Mouse (Mus musculus) T-helper 2 cell (primary cell): ENCODE data around the gene Gm40460.
"Not testable (repeated sequence)": the region's sequence is repeated elsewhere in the genome, so short reads cannot be mapped to it uniquely, and the experiment has no call there.

ENCODE experiments used
- in situ Hi-C: fragments of 300-600 bp; cut with MboI, MseI; formaldehyde crosslinking; loops from one replicate; pipeline ENCODE4 v1.15.1; 2025; ENCODE audit warnings: high pct_unique_total_duplicates

Gm40460 gene

GRCm38 (mm10) chr7:142240978-142241377 lies at the start of gene Gm40460:
Gene Gm40460 (minus strand): TSS chr7:142241078.
- in situ Hi-C loops, result no loop called here

DNA sequence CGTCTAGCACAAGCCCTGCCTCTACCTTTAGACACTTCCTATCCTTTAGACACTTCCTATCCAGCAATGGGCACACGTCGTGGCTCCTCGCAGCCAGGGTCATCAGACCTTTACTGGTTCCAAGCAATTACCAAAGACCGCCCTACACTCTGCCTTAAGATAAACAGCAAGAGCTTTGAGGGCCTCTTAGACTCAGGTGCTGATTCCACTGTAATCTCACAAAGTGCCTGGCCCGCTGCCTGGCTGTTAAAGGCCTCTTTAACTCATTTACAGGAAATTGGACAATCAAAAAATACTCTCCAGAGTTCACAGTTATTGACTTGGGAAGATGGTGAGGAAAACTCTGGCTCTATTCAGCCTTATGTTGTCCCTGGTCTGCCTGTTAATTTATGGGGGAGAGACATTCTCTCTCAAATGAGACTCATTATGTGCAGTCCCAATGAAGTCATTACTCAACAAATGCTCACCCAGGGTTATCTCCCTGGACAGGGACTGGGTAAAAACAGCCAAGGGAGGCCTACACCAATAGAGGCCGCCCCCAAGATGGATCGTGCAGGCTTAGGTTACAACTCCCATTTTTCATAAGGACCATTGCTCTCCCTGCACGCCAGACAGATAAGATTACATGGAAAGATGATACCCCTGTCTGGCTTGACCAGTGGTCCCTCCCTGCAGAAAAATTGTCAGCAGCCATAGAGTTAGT lies 45.2 kb upstream of the Gm40460 start:
- in situ Hi-C loops, result not testable (repeated sequence)

- in situ Hi-C loops, result no loop called here
Observed at GRCm38 (mm10) chr7:142285130-142285835, 44.4 kb upstream of the Gm40460 start.

- in situ Hi-C loops, result no loop called here
Observed at GRCm38 (mm10) chr7:142284615-142285080, 43.8 kb upstream of the Gm40460 start.

DNA sequence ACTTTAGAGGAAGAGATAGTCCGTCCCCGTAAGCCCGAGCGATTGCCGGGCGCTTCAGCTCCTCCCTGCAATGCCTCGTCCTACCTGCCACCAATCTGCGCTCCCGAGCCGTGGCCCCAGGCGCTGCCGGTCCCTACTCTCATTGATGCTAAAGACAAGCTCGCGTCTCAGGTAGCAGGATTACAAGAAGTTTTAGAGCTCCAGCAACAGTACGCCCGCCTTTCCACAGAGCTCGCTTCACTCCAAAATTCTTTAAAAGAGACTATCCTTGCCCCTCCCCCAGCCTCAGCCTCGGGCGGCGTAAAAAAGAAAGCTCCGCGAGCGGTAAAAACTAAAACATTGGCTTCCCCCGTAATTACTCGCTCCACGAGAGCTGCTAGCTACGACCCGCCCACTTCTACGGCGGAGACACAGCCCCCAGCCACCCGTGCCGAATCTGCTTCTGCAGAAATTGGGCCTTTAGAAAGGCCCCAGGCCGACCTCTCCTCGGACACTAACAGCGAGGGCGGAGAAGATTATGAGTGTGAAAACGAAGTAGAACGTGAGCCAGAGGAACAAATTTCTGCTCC lies 43.2 kb upstream of the Gm40460 start:
- in situ Hi-C loops, result no loop called here

GRCm38 (mm10) chr7:142282847-142283246 lies 42.0 kb upstream of the Gm40460 start:
- in situ Hi-C loops, result not testable (repeated sequence)

DNA sequence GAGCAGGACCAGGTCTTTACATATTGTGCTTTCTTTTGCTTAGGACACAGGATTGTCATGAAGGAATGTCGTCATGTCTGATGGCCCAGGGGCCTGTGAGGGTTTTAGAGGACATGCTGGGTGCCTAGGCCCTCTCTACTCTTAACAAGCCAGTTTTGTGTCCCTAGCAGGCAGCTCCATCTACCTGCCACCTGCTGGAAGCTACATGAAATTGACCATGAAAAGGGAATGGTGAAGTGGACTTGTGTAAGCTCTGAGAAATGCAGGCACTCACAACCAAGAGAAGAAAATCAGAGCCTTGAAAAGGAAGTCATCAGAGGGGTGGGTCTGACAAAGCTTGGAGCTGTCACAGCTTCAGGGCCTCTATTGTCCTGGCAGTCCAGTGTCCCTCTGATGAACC lies 38.4 kb upstream of the Gm40460 start:
- in situ Hi-C loops, result not testable (repeated sequence)

DNA sequence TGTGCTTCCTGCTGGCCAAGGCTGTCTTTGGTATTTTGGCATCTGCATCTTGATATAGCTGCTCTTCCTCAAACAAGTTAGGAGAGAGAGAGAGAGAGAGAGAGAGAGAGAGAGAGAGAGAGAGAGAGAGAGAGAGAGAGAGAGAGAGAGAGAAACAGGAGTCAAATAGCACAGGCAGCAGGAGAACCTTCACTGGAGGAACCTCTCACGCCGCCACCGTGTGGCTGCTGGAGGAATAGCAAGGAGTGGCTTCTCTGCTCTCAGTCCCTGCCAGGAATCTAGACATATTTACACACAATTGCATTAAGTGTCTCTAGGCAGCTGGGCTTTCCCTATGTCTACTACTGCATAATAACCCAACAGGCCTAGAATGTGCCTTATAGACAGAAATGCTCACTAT lies 37.3 kb upstream of the Gm40460 start:
- in situ Hi-C loops, result not testable (repeated sequence)

DNA sequence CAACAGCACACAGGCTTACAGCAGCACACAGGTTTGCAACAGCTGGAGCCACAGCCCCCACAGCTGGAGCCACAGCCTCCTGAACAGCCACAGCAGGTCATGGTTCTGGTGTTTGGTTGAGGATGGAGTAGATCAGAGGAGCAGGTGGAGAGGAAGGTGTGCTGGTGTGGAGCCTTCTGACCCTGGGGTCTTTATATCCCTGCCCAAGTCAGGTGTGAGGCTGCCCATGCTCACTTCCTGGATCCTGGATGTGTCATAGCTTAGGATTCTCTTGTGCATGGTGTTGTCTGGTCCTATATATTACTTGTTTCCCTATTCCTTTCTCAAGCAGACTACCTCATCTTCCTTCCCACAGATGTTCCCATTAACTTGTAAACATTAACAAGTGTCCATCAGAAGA lies 33.4 kb upstream of the Gm40460 start, which contains the start of gene Gm4559:
TSS of gene Gm4559 (minus strand) at position 101 of the 400 bp plus-strand sequence.
- in situ Hi-C loops, result not testable (repeated sequence)

- in situ Hi-C loops, result not testable (repeated sequence)
Observed at GRCm38 (mm10) chr7:142258254-142258653, 17.4 kb upstream of the Gm40460 start, which contains the start of gene Gm2431. Gene Gm2431 (minus strand): TSS chr7:142258354.

GRCm38 (mm10) chr7:142255517-142255916 lies 14.6 kb upstream of the Gm40460 start:
- in situ Hi-C loops, result no loop called here

DNA sequence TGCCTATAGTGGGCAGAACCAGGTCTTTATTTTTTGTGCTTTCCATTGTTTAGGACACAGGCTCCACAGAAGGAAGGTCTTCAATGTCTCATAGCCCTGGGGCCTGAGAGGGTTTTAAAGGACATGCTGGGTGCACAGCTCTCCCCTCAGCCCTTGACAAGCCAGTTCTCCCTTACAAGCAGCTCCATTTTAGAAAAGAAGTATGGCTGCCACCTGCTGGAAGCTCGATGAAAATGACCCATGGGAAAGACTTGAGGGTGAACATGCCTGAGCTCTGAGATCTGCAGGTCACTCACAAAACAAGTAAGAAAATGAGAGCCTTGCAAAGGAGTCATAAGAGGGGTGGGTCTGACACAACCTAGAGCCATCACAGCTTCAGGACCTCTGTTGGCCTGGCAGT lies 8.9 kb upstream of the Gm40460 start:
- in situ Hi-C loops, result no loop called here

- in situ Hi-C loops, result no loop called here
Observed at GRCm38 (mm10) chr7:142231540-142231939, 9.3 kb downstream of the Gm40460 start.

- in situ Hi-C loops, result not testable (repeated sequence)
Observed at GRCm38 (mm10) chr7:142229871-142230270, 11.0 kb downstream of the Gm40460 start, which contains the start of gene Krtap5-5. Gene Krtap5-5 (minus strand): TSS chr7:142229971.

- in situ Hi-C loops, result no loop called here
Observed at GRCm38 (mm10) chr7:142224518-142224917, 16.4 kb downstream of the Gm40460 start.

GRCm38 (mm10) chr7:142212136-142212535 lies 28.7 kb downstream of the Gm40460 start:
- in situ Hi-C loops, result not testable (repeated sequence)

GRCm38 (mm10) chr7:142211559-142211958 lies 29.3 kb downstream of the Gm40460 start, which contains the start of gene Gm7579:
Gene Gm7579 (plus strand): TSS chr7:142211859.
- in situ Hi-C loops, result no loop called here

- in situ Hi-C loops, result not testable (repeated sequence)
Observed at GRCm38 (mm10) chr7:142206891-142207290, 34.0 kb downstream of the Gm40460 start.

- in situ Hi-C loops, result no loop called here
Observed at GRCm38 (mm10) chr7:142205488-142205887, 35.4 kb downstream of the Gm40460 start.

GRCm38 (mm10) chr7:142201064-142201463 lies 39.8 kb downstream of the Gm40460 start, which contains the start of gene Krtap5-3:
Gene Krtap5-3 (plus strand): TSS chr7:142201364.
- in situ Hi-C loops, result no loop called here

GRCm38 (mm10) chr7:142198748-142199147 lies 42.1 kb downstream of the Gm40460 start:
- in situ Hi-C loops, result no loop called here
